Mouse (Mus musculus) liver, embryonic 14.5 days (tissue): ENCODE data around the gene Olfr49.

Source experiments
- CTCF ChIP-seq: IDR thresholded peaks from 2 replicates; pipeline ENCODE4 v1.5.1; 2016; ENCODE audit warnings: antibody characterized with exemption, low read depth, control low read depth
- EP300 ChIP-seq: IDR thresholded peaks from 2 replicates; pipeline ENCODE4 v1.6.1; 2016; ENCODE audit warnings: antibody characterized with exemption, low read depth

DNA sequence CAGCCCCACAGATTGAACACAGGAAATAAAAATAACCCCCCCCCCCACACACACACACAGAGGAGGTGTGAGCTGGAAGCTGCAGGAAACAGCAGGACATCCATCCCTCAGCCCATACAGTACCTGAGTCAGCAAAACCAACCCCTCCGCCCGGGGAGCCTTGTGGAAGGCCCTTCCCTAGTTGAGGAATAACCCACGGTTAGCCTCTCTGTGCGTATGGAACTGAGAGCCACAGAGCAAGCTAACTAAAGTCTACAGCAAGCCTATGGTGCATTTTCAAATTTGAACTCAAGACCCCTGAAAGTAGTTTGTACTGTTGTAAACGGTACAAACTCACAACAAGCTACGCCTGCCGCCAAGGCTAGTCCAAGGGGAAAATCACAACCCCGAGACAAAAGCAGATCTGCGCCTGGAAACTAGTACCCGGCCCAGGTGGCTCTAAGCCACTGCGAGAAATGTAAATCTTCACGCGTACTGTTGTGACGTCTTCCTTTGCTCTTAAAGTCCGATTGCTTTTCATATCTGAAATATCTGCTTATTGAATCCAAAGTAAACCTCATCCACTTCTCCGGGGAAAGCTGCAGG lies 51.1 kb downstream of the Olfr49 start:
- TF ChIP-seq CTCF (no peak), EP300 (no peak)
